Mouse (Mus musculus) limb, embryonic 11.5 days (tissue): ENCODE measurements around the gene Adamts7. TPM values are rescaled to one million over a fixed set of nuclear protein-coding genes. Genes with fewer than 3 reads are reported as not detected.

Experiments used
- ATAC-seq: fragments of 200-750 bp; cut with Nextera tagmentation; 2 replicates; pipeline ENCODE4 v1.8.0; 2017; ENCODE audit warnings: low read depth; ENCODE audit not compliant: insufficient number of reproducible peaks, low FRiP score, low TSS enrichment
- DNase-seq: peaks from one replicate; pipeline ENCODE4 v3.0.0-alpha.2; 2015; ENCODE audit warnings: low spot score
- H3K27ac ChIP-seq: fragments of 300-500 bp; sonication (generic); replicated peaks from 2 replicates; pipeline ENCODE4 v1.5.1; 2014; ENCODE audit warnings: low read depth, mild to moderate bottlenecking, low read length
- H3K27me3 ChIP-seq: fragments of 300-500 bp; sonication (generic); 2 replicates; pipeline ENCODE4 v1.6.1; 2014; ENCODE audit warnings: mild to moderate bottlenecking, low read length, mixed read lengths; ENCODE audit not compliant: control insufficient read depth, insufficient read depth
- H3K36me3 ChIP-seq: fragments of 300-500 bp; sonication (generic); 2 replicates; pipeline ENCODE4 v1.6.1; 2014; ENCODE audit warnings: mild to moderate bottlenecking, low read length, moderate library complexity, mixed read lengths; ENCODE audit not compliant: control insufficient read depth, insufficient read depth
- H3K4me1 ChIP-seq: fragments of 300-500 bp; sonication (generic); 2 replicates; pipeline ENCODE4 v1.6.1; 2014; ENCODE audit warnings: low read length, mixed read lengths; ENCODE audit not compliant: control insufficient read depth, insufficient read depth
- H3K4me2 ChIP-seq: fragments of 300-500 bp; sonication (generic); 2 replicates; pipeline ENCODE4 v1.6.1; 2014; ENCODE audit warnings: low read depth, mild to moderate bottlenecking, moderate library complexity; ENCODE audit not compliant: severe bottlenecking
- H3K4me3 ChIP-seq: fragments of 300-500 bp; sonication (generic); 2 replicates; pipeline ENCODE4 v1.5.1; 2014; ENCODE audit warnings: low read depth, low read length
- H3K9ac ChIP-seq: fragments of 300-500 bp; sonication (generic); 2 replicates; pipeline ENCODE4 v1.6.1; 2014; ENCODE audit warnings: mild to moderate bottlenecking, low read length
- H3K9me3 ChIP-seq: fragments of 300-500 bp; sonication (generic); 2 replicates; pipeline ENCODE4 v1.6.1; 2016; ENCODE audit warnings: low read length; ENCODE audit not compliant: control insufficient read depth
- WGBS: fragments of 180-500 bp; shearing (Covaris S2); extraction: QIAGEN DNeasy Blood & Tissue Kit; methylation state at CpG from one replicate; pipeline ENCODE4 v1.1.7; 2014; 5-methylcytosine and 5-hydroxymethylcytosine counted together
- polyA plus RNA-seq: library from polyadenylated mRNA; unstranded; fragments of >200 nt; fragmentation: Nextera tagmentation; extraction: Ambion mirVana; gene quantifications from 2 replicates; pipeline ENCODE4 v1.2.1, GENCODE M21; 2014

The Adamts7 gene
- polyA plus RNA-seq, 1 experiment from 2014 or later: 12.7 TPM

DNA sequence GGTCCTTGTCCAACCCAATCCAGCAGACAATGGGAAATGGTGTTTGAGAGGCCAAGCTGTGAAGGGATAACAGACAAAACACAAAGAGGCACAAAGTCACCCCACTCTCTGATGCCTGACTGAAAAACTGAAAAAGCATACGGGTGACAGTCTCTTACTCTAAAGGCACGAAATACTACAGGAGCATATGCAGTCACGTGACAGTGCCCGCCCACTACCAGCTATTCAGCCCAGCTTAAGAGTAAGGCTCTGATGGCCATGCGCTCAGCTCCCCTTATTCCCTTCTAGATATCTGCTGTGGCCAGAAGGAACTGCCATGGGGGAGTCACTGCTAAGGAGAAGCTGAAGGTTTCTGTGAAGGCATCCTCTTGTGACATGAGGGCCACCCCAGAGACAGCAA, 82.9 kb downstream of the Adamts7 start:
- WGBS: 95% methylated on average over 5 of the region's 5 CpGs
- no peak for ATAC-seq
- Histone ChIP-seq H3K9ac (no peak overlapping the region), H3K27ac (no peak overlapping the region), H3K4me3 (no peak overlapping the region), H3K4me2 (no peak overlapping the region), H3K36me3 (no peaks in the 10 kb centered on the region), H3K27me3 (no peaks in the 10 kb centered on the region), H3K9me3 (no peaks in the 10 kb centered on the region), H3K4me1 (no peaks in the 10 kb centered on the region)
- no peak for DNase-seq

DNA sequence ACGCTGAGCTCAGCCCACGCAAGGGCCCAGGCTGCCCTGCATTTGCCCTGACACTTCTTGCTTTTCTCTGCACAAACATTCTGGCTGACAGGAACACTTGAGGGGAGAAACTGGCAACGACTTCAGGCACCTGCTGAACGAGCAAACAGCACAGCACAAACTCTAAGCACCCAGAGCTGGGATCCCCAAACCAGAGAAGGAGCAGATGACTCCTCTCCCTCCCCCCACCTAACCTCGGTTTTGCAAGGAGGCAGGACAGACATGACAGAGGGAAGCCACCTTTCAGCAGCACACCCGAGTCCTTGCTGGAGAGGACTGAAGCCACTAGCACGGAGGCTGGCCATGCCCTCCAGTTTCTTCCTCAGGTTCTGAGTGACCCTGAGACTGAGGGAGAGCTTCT, 84.4 kb downstream of the Adamts7 start:
- DNase-seq (no peak), ATAC-seq (no peak)
- Histone ChIP-seq H3K27ac (no peak overlapping the region), H3K9me3 (no peaks in the 10 kb centered on the region), H3K9ac (no peak overlapping the region), H3K4me1 (no peaks in the 10 kb centered on the region), H3K27me3 (no peaks in the 10 kb centered on the region), H3K36me3 (no peaks in the 10 kb centered on the region), H3K4me2 (no peak overlapping the region), H3K4me3 (no peak overlapping the region)
- WGBS: 84% methylated on average over 7 of the region's 7 CpGs

DNA sequence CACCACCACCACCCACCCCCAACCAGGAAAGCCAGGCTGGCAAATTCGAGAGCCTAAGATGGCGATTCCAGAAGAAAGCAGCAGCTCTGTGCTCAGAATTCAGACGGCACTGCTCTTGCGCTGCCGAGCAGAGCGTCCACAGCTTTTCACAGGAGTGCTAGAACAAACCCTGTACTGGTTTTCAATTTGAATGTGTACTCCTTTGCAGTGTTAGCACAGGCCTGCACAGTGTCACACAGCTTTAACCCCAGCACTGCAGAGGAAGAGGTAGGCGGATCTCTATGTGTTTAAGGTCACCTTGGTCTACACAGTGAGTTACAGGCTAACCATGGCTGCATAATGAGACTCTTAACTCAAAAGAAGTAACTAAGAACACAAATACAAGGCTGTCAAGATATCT, 85.5 kb downstream of the Adamts7 start:
- Histone ChIP-seq H3K4me1 (no peaks in the 10 kb centered on the region), H3K36me3 (no peaks in the 10 kb centered on the region), H3K9me3 (no peaks in the 10 kb centered on the region), H3K27ac (no peak overlapping the region), H3K4me3 (no peak overlapping the region), H3K4me2 (no peak overlapping the region), H3K27me3 (no peaks in the 10 kb centered on the region), H3K9ac (no peak overlapping the region)
- ATAC-seq (no peak), DNase-seq (no peak)
- WGBS: 92% methylated on average over 7 of the region's 7 CpGs

GRCm38 (mm10) chr9:90249036-90249435, 86.2 kb downstream of the Adamts7 start:
- H3K36me3 ChIP-seq: no peaks in the 10 kb centered on the region
- no peak overlapping the region for H3K4me2 ChIP-seq
- H3K4me3 ChIP-seq: no peak overlapping the region
- no peak for ATAC-seq
- no peaks in the 10 kb centered on the region for H3K9me3 ChIP-seq
- no peaks in the 10 kb centered on the region for H3K4me1 ChIP-seq
- DNase-seq: no peak
- H3K27me3 ChIP-seq: no peaks in the 10 kb centered on the region
- 86% methylated on average over 2 of the region's 2 CpGs for WGBS
- no peak overlapping the region for H3K9ac ChIP-seq
- no peak overlapping the region for H3K27ac ChIP-seq

DNA sequence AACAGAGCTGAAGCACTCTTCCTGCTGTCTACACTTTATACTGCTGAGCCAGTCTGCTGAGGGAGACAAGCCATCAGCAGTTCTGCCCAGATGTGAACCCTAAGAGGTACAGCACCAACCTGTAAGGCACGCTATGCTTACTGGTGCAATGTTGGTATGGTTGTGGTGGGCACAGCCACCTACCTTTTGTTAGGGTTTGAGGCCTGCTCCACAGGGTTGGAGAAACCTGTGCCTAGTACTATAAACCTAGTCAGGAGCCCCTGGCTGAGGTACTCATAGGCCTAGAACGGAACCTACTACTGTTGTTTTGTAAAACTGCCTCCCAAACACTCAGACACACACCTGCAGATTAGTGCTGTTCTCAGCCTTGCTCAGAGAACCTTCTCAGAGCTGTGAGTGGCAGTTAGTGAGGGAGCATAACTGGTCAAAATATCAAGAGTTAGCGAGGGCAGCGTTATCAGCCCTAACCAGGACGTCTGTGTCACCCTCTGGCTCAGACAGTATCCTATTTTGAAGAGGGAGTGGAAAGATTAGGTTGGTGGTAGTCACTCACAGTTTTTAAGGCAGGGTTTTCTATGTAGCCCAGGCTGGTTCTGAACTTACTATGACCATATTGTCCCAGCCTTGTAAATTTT, 87.4 kb downstream of the Adamts7 start:
- H3K4me2 ChIP-seq: no peak overlapping the region
- ATAC-seq: no peak
- no peak overlapping the region for H3K27ac ChIP-seq
- no peaks in the 10 kb centered on the region for H3K4me1 ChIP-seq
- 88% methylated on average over 5 of the region's 5 CpGs for WGBS
- H3K9ac ChIP-seq: no peak overlapping the region
- no peak for DNase-seq
- H3K36me3 ChIP-seq: no peaks in the 10 kb centered on the region
- no peak overlapping the region for H3K4me3 ChIP-seq
- no peaks in the 10 kb centered on the region for H3K9me3 ChIP-seq
- no peaks in the 10 kb centered on the region for H3K27me3 ChIP-seq

- H3K36me3 ChIP-seq: no peaks in the 10 kb centered on the region
- no peak overlapping the region for H3K27ac ChIP-seq
- no peak for DNase-seq
- 89% methylated on average over 13 of the region's 13 CpGs for WGBS
- H3K27me3 ChIP-seq: no peaks in the 10 kb centered on the region
- H3K9me3 ChIP-seq: no peaks in the 10 kb centered on the region
- no peak for ATAC-seq
- no peak overlapping the region for H3K4me2 ChIP-seq
- no peaks in the 10 kb centered on the region for H3K4me1 ChIP-seq
- H3K4me3 ChIP-seq: no peak overlapping the region
- H3K9ac ChIP-seq: no peak overlapping the region
Measured at GRCm38 (mm10) chr9:90250964-90251750, 88.3 kb downstream of the Adamts7 start.

DNA sequence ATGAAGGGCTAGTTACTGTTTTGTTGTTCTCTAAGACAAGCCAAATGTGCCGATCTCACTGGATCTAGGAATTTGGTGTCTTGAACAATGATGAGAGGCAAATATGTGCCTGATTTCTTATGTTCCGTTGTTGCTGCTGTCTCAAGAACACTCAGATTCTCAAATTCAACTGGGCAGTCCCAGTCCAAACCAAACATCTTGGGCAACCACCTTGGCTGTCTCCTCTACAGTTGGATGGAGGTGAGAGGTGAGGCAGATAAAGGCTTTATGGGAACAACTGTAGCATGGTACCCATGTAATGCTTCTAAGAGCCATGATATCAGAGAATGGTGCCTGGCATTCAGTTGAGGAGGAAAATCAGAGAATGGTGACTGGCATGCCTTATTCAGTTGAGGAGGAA, 90.3 kb downstream of the Adamts7 start:
- Histone ChIP-seq H3K4me3 (no peak overlapping the region), H3K9me3 (no peaks in the 10 kb centered on the region), H3K27me3 (no peaks in the 10 kb centered on the region), H3K4me2 (no peak overlapping the region), H3K4me1 (no peaks in the 10 kb centered on the region), H3K36me3 (no peaks in the 10 kb centered on the region), H3K27ac (no peak overlapping the region), H3K9ac (no peak overlapping the region)
- DNase-seq: no peak
- WGBS: 96% methylated on average over 2 of the region's 2 CpGs
- ATAC-seq: no peak

DNA sequence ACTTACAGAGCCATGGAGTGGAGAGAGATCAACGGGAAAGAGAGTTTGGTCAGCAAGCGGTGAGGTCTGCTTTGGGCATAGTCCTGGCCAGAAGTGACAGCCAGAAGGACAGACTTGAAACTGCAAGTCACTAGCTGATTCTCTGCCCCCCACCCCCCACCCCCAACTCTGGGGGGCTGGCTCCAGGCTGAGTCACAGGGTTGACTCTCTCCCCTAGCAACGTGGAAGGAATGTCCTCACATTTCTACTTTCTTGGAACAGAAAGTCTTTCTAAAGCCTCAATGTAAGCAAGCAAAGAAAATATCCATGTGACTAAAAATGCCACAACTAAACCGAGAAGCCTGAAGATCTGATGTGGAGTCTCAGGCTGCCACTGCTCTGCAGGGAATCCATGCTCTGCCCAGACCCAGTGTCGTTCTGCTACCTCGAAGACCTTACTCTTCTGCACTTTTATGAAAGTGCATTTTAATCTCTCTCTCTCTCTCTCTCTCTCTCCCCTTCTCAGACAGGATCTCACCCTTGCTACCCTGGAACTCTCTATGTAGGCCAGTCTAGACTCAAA, 93.1 kb downstream of the Adamts7 start:
- Histone ChIP-seq H3K4me2 (no peak overlapping the region), H3K27me3 (no peaks in the 10 kb centered on the region), H3K4me1 (no peaks in the 10 kb centered on the region), H3K4me3 (no peak overlapping the region), H3K9ac (no peak overlapping the region), H3K27ac (no peak overlapping the region), H3K9me3 (no peaks in the 10 kb centered on the region), H3K36me3 (no peaks in the 10 kb centered on the region)
- DNase-seq: no peak
- 75% methylated on average over 6 of the region's 6 CpGs for WGBS
- no peak for ATAC-seq
